Mouse (Mus musculus) CH12.LX (cell line): ENCODE data around the gene Ppip5k1. TPM values are rescaled to one million over a fixed set of nuclear protein-coding genes. Genes with fewer than 3 reads are reported as not detected.
A peak's percentile ranks its signal among the peaks of the same experiment; 100 is the strongest.

ENCODE experiments used
- DNase-seq: peaks from one replicate; pipeline ENCODE4 v3.0.0-alpha.2; 2013; ENCODE audit errors: extremely low read depth
- H3K27ac ChIP-seq: 2 replicates; pipeline ENCODE4 v1.5.1; 2012; ENCODE audit warnings: low read depth, mild to moderate bottlenecking, control low read depth, moderate library complexity; ENCODE audit not compliant: insufficient read depth
- H3K27me3 ChIP-seq: replicated peaks from 2 replicates; pipeline ENCODE3; 2012; ENCODE audit warnings: inconsistent platforms
- H3K36me3 ChIP-seq, 2 experiments: replicated peaks in 1 of 2; 2 replicates each; pipeline versions ENCODE3 to v1.6.1; 2012; ENCODE audit warnings: inconsistent platforms in 1 of 2, low read length in 1 of 2, mild to moderate bottlenecking in 1 of 2, mixed read lengths in 1 of 2, moderate library complexity in 1 of 2; ENCODE audit not compliant: control insufficient read depth in 1 of 2, insufficient read depth in 1 of 2
- H3K4me1 ChIP-seq, 2 experiments: 2 replicates each; pipeline ENCODE4 v1.6.1; 2012; ENCODE audit warnings: inconsistent platforms in 1 of 2, moderate library complexity in 1 of 2; ENCODE audit not compliant: insufficient read depth in 2 of 2, control insufficient read depth in 1 of 2
- H3K4me2 ChIP-seq: 2 replicates; pipeline ENCODE4 v1.6.1; 2012; ENCODE audit warnings: low read depth, mild to moderate bottlenecking, control low read depth; ENCODE audit not compliant: poor library complexity, insufficient read depth, severe bottlenecking
- H3K4me3 ChIP-seq, 3 experiments: fragments of 150-350 bp in 1 of 3; sonication (generic) in 1 of 3; replicated peaks in 1 of 3; 2 replicates each; pipeline versions ENCODE3 to v1.5.1; 2011 to 2012; ENCODE audit warnings: low read depth in 2 of 3, low read length in 2 of 3, mild to moderate bottlenecking in 2 of 3, moderate library complexity in 2 of 3, control low read depth in 1 of 3, improper control_type of control experiment in 1 of 3, inconsistent platforms in 1 of 3, mixed read lengths in 1 of 3; ENCODE audit not compliant: poor library complexity in 1 of 3
- H3K79me2 ChIP-seq: replicated peaks from 2 replicates; pipeline ENCODE4 v1.6.1; 2012; ENCODE audit warnings: mild to moderate bottlenecking, moderate library complexity; ENCODE audit not compliant: control insufficient read depth, poor library complexity, insufficient read depth, severe bottlenecking; ENCODE audit errors: extremely low read depth
- H3K9ac ChIP-seq: 2 replicates; pipeline ENCODE4 v1.6.1; 2012; ENCODE audit warnings: low read depth, mild to moderate bottlenecking, control low read depth, moderate library complexity; ENCODE audit not compliant: insufficient read depth
- H3K9me3 ChIP-seq: replicated peaks from 2 replicates; pipeline ENCODE3; 2012; ENCODE audit warnings: low read length, inconsistent platforms, mixed read lengths
- CHD1 ChIP-seq: IDR thresholded peaks from 2 replicates; pipeline ENCODE4 v1.6.1; 2012; ENCODE audit warnings: low read depth, low read length, improper control_type of control experiment, inconsistent platforms
- CHD2 ChIP-seq: IDR thresholded peaks from 2 replicates; pipeline ENCODE4 v1.6.1; 2011; ENCODE audit warnings: low read length, improper control_type of control experiment
- ELF1 ChIP-seq: IDR thresholded peaks from 2 replicates; pipeline ENCODE4 v1.6.1; 2014; ENCODE audit warnings: low read depth, mild to moderate bottlenecking, inconsistent platforms, low read length, improper control_type of control experiment
- HCFC1 ChIP-seq: IDR thresholded peaks from 2 replicates; pipeline ENCODE4 v1.6.1; 2012; ENCODE audit warnings: low read depth, mild to moderate bottlenecking, inconsistent platforms, low read length, improper control_type of control experiment
- IRF4 ChIP-seq: IDR thresholded peaks from 2 replicates; pipeline ENCODE4 v1.6.1; 2014; ENCODE audit warnings: low read depth, mild to moderate bottlenecking, inconsistent platforms, low read length, improper control_type of control experiment
- MAX ChIP-seq: IDR thresholded peaks from 2 replicates; pipeline ENCODE4 v1.6.1; 2011; ENCODE audit warnings: low read length, improper control_type of control experiment
- MAZ ChIP-seq: IDR thresholded peaks from 2 replicates; pipeline ENCODE4 v1.6.1; 2012; ENCODE audit warnings: low read depth, mild to moderate bottlenecking, inconsistent platforms, low read length, improper control_type of control experiment, moderate library complexity
- MEF2A ChIP-seq: IDR thresholded peaks from 2 replicates; pipeline ENCODE4 v1.6.1; 2014; ENCODE audit warnings: low read depth, mild to moderate bottlenecking, inconsistent platforms, low read length, improper control_type of control experiment, borderline replicate concordance
- MXI1 ChIP-seq: IDR thresholded peaks from 2 replicates; pipeline ENCODE4 v1.6.1; 2011; ENCODE audit warnings: mild to moderate bottlenecking, low read depth, low read length, improper control_type of control experiment
- MYC ChIP-seq: IDR thresholded peaks from 2 replicates; pipeline ENCODE4 v1.6.1; 2011; ENCODE audit warnings: low read depth, mild to moderate bottlenecking, improper control_type of control experiment, low read length
- NELFE ChIP-seq: IDR thresholded peaks from 2 replicates; pipeline ENCODE4 v1.6.1; 2011; ENCODE audit warnings: low read depth, low read length, improper control_type of control experiment
- NRF1 ChIP-seq: IDR thresholded peaks from 2 replicates; pipeline ENCODE4 v1.6.1; 2014; ENCODE audit warnings: low read depth, mild to moderate bottlenecking, inconsistent platforms, low read length, improper control_type of control experiment, moderate library complexity
- POLR2A ChIP-seq: IDR thresholded peaks from 2 replicates; pipeline ENCODE4 v1.6.1; 2011; ENCODE audit warnings: low read depth, mild to moderate bottlenecking, improper control_type of control experiment, low read length
- RAD21 ChIP-seq: IDR thresholded peaks from 2 replicates; pipeline ENCODE4 v1.6.1; 2011; ENCODE audit warnings: low read depth, mild to moderate bottlenecking, low read length, improper control_type of control experiment, moderate library complexity
- RCOR1 ChIP-seq: conservative IDR thresholded peaks from 2 replicates; pipeline ENCODE4 v1.6.1; 2012; ENCODE audit warnings: low read depth, mild to moderate bottlenecking, inconsistent platforms, low read length, improper control_type of control experiment
- SIN3A ChIP-seq: IDR thresholded peaks from 2 replicates; pipeline ENCODE4 v1.6.1; 2012; ENCODE audit warnings: low read length, improper control_type of control experiment, inconsistent platforms
- TBP ChIP-seq: conservative IDR thresholded peaks from 2 replicates; pipeline ENCODE4 v1.6.1; 2011; ENCODE audit warnings: low read depth, low read length, improper control_type of control experiment
- TCF12 ChIP-seq: IDR thresholded peaks from 2 replicates; pipeline ENCODE4 v1.6.1; 2014; ENCODE audit warnings: low read depth, mild to moderate bottlenecking, inconsistent platforms, low read length, improper control_type of control experiment
- ZC3H11A ChIP-seq: IDR thresholded peaks from 2 replicates; pipeline ENCODE4 v1.6.1; 2012; ENCODE audit warnings: low read depth, mild to moderate bottlenecking, inconsistent platforms, low read length, improper control_type of control experiment
- dilution Hi-C: fragments of 300-500 bp; cut with MboI; formaldehyde crosslinking; loops from 2 replicates; pipeline ENCODE4 v1.14.3; 2020; ENCODE audit warnings: low sequenced_read_pairs; ENCODE audit not compliant: extremely low pct_unique_long_range_greater_than_20kb, extremely low pct_ligation_motif_present
- in situ Hi-C: fragments of 300-500 bp; cut with MboI; formaldehyde crosslinking; loops from 3 replicates; pipeline ENCODE4 v1.14.3; 2019; ENCODE audit warnings: low sequenced_read_pairs, low pct_ligation_motif_present, low pct_unique_long_range_greater_than_20kb, mixed read lengths
- polyA plus RNA-seq: library from polyadenylated mRNA; unstranded; fragments of >175 nt; gene quantifications from 2 replicates; pipeline ENCODE4 v1.2.1, GENCODE M21; 2012; ENCODE audit warnings: low read depth; ENCODE audit not compliant: insufficient read length
- total RNA-seq, 2 experiments: library from RNA; depleted of rRNA; stranded (reverse); fragments of 300-350 nt in 1 of 2; fragments of >200 nt in 1 of 2; gene quantifications; 2 replicates each; pipeline ENCODE4 v1.2.3; 2012 to 2014

Gene Ppip5k1
- total and polyA plus RNA-seq, 3 experiments = 4.6 to 11.9 (median 10.4) TPM

GRCm38 (mm10) chr2:121271236-121271927 lies 83.8 kb downstream of the Ppip5k1 start, which contains the start of gene Trp53bp1:
TSS of gene Trp53bp1 (minus strand) at chr2:121271407.
- in situ Hi-C loops = no loop called here
- TF ChIP-seq MAX = 0 out of 2 replicates have a peak, but pooled peaks have one; percentile 4
- TF ChIP-seq TBP = peak; percentile 74
- no peak for TF ChIP-seq RCOR1
- TF ChIP-seq CHD2 = peak; percentile 85
- peak; percentile 49; the same call in 1 of the 2 replicates for TF ChIP-seq TCF12
- TF ChIP-seq IRF4 = peak; percentile 5; the same call in 1 of the 2 replicates
- TF ChIP-seq SIN3A = peak; percentile 83
- peak; percentile 36; the same call in 1 of the 2 replicates for TF ChIP-seq NRF1
- TF ChIP-seq MXI1 = peak; percentile 88
- no peak for TF ChIP-seq CHD1
- TF ChIP-seq ELF1 = no peak; the same call in 1 of the 2 replicates
- peak; percentile 50; the same call in 1 of the 2 replicates for TF ChIP-seq NELFE
- TF ChIP-seq HCFC1 = peak; percentile 62; the same call in 1 of the 2 replicates
- TF ChIP-seq POLR2A = peak; percentile 52; the same call in 1 of the 2 replicates
- TF ChIP-seq MEF2A = peak; percentile 24; the same call in 1 of the 2 replicates
- H3K9me3 ChIP-seq = no peaks in the 10 kb centered on the region
- H3K9ac ChIP-seq = peak within 1 kb of the TSS; percentile 74
- dilution Hi-C loops = no loop called here
- peaks cover 9 to 40% of the 10 kb centered on the region in 2 experiments for H3K4me1 ChIP-seq
- DNase-seq = peak; percentile 96
- no peaks in the 10 kb centered on the region for H3K27me3 ChIP-seq
- H3K36me3 ChIP-seq = peaks cover 29 to 36% of the 10 kb centered on the region in 2 experiments
- H3K4me2 ChIP-seq = peak within 1 kb of the TSS; percentile 79
- H3K4me3 ChIP-seq = peak within 1 kb of the TSS; percentile 84 to 88 (median 86)
- peaks cover 16% of the 10 kb centered on the region for H3K79me2 ChIP-seq
- H3K27ac ChIP-seq = no peak within 1 kb of the TSS; the same call in 1 of the 2 replicates

DNA sequence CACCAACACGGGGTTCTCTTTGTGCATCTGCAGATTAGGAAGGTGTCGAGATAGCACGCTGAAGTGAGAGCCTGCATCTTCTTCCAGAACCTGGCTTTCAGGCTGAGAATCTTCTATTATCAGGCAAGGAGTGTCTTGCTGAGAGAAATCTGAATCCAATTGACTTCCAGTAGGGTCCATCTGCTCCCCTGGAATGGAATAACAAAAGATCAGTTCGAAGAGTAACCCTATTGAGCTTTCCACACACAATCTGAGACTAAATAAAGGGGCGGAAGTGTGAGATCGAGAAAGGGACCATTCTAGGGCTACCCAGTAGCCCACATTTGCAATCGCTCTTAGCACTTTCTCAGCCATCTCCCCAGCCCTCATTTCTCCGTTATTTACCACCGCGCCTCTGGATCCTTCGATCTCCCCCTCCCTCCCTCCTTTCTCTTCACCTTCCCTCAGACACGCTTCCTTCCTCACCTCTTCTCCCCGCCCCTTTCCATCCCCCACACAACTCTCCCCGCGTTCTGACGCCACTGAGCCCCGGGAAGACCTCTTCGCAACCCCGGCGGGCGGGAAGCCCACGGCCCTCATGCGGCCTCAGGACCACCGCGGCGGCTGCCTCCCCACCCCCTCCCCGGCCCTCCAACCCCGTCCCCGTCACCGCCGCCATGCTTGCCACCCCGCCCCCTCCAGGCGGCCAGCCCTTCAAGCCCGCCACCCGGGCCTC lies 84.5 kb downstream of the Ppip5k1 start:
- DNase-seq = no peak
- H3K9ac ChIP-seq = peak overlapping the region; percentile 74
- no peaks in the 10 kb centered on the region for H3K9me3 ChIP-seq
- in situ Hi-C loops = no loop called here
- TF ChIP-seq MYC (0 out of 2 replicates have a peak, but pooled peaks have one; percentile 40), NRF1 (no peak), RAD21 (no peak), ZC3H11A (no peak), MAZ (0 out of 2 replicates have a peak, but pooled peaks have one; percentile 32), MXI1 (no peak), POLR2A (no peak)
- H3K36me3 ChIP-seq = peaks cover 29 to 39% of the 10 kb centered on the region in 2 experiments
- H3K79me2 ChIP-seq = peaks cover 16% of the 10 kb centered on the region
- H3K27me3 ChIP-seq = no peaks in the 10 kb centered on the region
- H3K4me2 ChIP-seq = peak overlapping the region; percentile 79
- peaks cover 3 to 33% of the 10 kb centered on the region in 2 experiments; a peak in 3 of 4 replicates for H3K4me1 ChIP-seq
- no peak overlapping the region; the same call in 1 of the 2 replicates for H3K27ac ChIP-seq
- peak overlapping the region; percentile 84 to 88 (median 86) for H3K4me3 ChIP-seq
- dilution Hi-C loops = no loop called here
